Mouse (Mus musculus): ENCODE measurements around the gene Cnot11. TPM values are rescaled to one million over a fixed set of nuclear protein-coding genes. Genes with fewer than 3 reads are reported as not detected.
A peak's percentile ranks its signal among the peaks of the same experiment; 100 is the strongest.

The Cnot11 gene
- total RNA-seq, 2 experiments from 2014 or later = 18.5 to 18.8 TPM

GRCm38 (mm10) chr1:39535515-39536311 lies 921 bp downstream of the Cnot11 start:
- peak; percentile 98 for DNase-seq

DNA sequence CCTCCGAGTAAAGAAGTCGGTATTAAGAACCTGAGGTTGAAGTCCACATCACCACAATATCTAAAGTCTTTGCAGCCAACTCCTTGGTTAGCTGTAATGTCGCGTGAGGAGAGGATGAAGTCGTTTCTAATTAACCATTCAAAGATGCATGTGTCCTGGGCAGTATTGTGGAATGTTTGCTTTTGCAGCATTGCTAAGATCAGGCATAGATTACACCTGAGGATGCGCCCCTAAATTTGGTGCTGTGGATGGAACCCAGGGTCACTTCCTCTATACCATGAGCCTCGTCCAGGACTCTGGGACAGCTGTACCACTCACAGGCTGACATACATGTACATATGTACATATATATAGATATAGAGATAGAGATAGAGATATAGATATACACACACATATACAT lies 1.9 kb downstream of the Cnot11 start:
- DNase-seq = no peak

- no peak for DNase-seq
These were observed 3.0 kb downstream of the Cnot11 start for GRCm38 (mm10) chr1:39537631-39538380.

- DNase-seq = no peak
These were observed 5.8 kb downstream of the Cnot11 start for GRCm38 (mm10) chr1:39540592-39540991.

- peak; percentile 30 for DNase-seq
These were observed 10.8 kb downstream of the Cnot11 start for GRCm38 (mm10) chr1:39545589-39545988.

GRCm38 (mm10) chr1:39546160-39546866 lies 11.5 kb downstream of the Cnot11 start:
- DNase-seq = no peak

GRCm38 (mm10) chr1:39547238-39547637 lies 12.4 kb downstream of the Cnot11 start:
- DNase-seq = no peak

DNA sequence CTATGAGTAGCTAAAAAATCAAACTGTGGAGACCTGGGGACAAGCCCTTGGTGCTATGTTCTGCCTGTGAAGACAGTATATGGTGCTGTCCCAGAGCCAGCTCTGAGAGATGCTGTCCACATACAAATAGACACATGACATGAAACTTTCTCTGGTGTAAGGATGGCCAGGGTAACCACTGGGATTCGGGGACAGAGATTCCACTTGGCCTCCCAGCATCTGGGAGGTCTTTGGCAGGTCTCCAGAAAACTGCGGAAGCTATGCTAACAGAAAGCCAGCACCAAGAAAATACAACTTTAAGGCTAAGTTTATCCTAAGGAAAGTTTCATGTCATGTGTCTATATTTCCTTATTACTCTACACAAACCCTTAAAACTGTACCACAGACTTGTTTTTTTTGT lies 15.0 kb downstream of the Cnot11 start:
- DNase-seq = no peak

- no peak for DNase-seq
These were observed 21.0 kb downstream of the Cnot11 start for GRCm38 (mm10) chr1:39555556-39556415.

DNA sequence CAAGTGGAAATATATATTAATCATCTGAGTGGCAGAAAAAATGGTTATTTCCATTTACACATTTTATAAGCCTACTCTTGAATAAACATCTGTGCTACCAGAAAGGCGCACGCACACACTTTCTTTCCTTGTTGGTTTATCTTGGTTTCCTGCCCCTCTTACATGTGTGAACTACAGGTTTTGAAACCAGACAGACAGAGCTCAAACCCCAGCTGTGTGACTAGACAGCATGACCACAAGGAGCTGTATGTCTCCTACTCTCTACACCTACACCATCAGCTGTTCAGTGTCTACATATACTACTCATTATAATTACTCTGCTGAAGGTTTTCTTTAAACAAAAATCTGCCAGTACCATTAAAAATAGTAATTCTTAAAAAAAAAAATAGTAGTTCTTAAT lies 24.2 kb downstream of the Cnot11 start:
- DNase-seq = no peak

- no peak for DNase-seq
These were observed 27.1 kb downstream of the Cnot11 start for GRCm38 (mm10) chr1:39561920-39562319.

DNA sequence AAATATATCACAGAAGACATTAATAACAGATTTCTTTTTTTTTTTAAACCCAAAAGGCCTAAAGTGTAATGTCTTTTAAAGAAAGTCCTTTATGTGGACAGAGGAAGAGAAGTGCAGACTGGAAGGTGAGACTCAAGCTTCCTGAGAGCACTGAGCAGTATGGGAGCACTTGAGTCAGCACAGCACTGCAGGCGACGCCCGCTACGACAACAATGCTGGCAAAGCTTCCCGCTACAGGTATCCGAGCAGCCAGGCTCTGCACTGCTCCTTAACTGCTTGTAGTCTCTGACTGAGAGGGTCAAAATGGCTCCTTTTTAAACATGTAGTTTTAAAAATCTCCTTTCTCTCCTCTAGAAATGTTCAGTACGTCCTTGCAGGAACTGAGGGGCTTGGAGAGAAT lies 28.4 kb downstream of the Cnot11 start:
- no peak for DNase-seq

- no peak for DNase-seq
These were observed 29.8 kb downstream of the Cnot11 start for GRCm38 (mm10) chr1:39564603-39565002.

- no peak for DNase-seq
These were observed 33.3 kb downstream of the Cnot11 start for GRCm38 (mm10) chr1:39568079-39568478.

DNA sequence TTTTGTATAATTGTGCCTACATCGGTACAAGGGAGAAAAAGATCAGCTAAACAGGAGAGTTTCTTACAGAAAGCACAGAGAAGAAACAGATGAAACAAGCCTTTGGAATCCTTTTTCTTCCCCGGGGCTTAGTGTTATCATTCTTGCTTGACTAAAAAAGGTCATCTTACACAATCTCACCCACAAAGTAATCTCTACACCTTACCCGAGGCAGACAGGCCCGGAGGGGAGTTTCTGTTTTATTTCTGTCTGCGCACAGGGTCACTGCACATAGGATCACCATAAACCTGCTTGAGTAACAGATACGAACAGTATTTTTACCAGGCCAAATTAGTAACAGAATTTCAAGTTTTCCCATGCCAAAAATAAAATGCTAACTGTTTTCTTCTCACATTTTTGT lies 36.9 kb downstream of the Cnot11 start:
- no peak for DNase-seq

- DNase-seq = no peak
These were observed 39.1 kb downstream of the Cnot11 start for GRCm38 (mm10) chr1:39573890-39574289.

DNA sequence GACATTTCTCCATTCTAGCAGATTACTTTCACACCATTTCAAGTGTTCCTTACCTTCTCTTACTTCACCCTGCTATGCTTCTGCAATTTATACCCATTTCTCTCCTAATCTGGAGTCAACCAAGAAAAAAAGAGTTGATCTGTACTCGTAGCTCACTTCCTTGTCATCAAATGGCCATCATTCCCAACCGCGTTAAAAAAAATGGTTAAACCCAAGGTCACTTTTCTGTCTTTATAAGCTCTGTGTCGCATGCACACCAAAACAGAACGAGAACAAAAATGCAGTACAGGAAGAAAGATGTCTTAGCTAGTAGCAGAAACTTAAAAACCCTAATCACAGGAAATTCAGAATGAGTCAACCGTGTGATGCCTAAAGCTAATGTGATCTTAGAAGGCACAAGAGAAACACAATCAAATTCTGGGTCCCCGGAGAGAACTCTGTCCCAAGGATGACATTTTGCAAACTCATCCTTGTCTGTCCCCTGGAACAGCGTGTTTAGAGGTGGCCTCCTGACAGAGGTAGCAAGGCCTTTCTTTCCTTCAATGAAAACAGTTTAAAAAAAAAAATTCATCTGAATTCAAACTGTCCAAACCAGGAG lies 41.1 kb downstream of the Cnot11 start:
- DNase-seq = no peak

DNA sequence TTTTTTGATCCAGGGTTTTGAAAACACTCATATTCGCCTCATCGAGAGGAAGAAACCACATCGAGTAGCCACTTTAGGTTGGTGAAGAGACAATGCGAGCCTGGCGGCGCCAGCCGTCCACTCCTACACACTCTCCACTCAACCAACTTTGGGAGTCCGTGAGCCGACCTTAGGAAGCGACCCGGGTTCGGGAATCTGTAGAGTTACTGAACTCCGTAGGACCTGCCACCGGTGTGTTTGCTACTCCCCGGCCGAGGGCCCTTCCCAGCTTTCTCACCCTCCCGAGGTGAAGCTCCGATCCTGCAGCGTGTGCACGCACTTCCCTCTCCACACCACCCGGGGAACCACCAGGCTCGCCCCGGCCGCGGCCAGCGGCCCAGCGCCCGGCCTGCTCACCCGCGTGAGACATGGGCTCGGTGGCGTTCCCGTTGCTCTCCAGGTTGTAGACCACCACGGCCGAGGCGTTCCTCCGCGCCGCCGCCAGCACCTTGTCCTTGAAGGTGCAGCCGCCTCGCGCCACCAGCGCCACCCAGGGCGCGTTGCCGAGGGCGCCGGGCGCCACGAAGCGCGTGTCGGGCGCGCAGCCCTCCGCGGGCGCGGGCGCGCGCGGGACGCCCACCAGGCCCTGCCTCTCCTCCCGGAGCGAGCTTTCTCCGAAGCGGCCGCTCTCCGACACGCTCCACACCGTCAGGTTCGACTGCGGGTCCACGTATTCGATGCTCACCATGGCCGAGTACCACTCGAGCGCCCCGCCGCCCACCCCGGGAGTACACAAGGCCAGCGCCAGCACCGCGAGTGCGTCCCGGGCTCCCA lies 41.8 kb downstream of the Cnot11 start:
- peak; percentile 71 for DNase-seq

- DNase-seq = peak; percentile 100
These were observed 42.5 kb downstream of the Cnot11 start, which contains the start of gene Rnf149 for GRCm38 (mm10) chr1:39577253-39577705. Gene Rnf149 (minus strand): TSS chr1:39577405.

- DNase-seq = no peak
These were observed 43.7 kb downstream of the Cnot11 start for GRCm38 (mm10) chr1:39578446-39578845.

All from adrenal gland, postnatal 10 days (tissue).